12 mouse cellular contexts compared by ENCODE assay signal in the genomic region with DNA sequence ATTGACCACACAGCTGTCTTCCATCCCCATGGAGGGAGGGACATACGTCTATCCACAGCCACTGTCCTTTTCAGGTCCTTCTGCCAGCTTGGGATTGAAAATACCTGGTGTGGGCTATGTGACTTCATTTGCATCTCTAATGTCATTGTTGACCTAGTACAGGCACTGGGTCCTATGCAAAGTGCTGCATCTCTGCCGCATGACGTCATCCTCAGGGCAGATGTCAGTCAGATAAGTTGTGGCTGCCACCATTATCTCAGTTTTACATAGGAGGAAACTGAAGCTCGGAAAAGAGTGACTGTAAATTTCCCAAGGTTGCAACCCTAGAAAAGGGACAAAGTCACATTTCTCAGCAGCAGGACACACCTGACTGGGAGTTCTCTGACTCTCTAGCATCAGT.
DNase-seq lines count a peak whose midpoint lies in the region; ATAC-seq and TF ChIP-seq lines count a peak whose summit lies in the region.
"Had no signal": no experiment of that assay in that cellular context is flagged by ENCODE, and none has a peak within 500 bp of the region (broad histone marks: within the 10 kb centered on the region; RNA-seq: fewer than 3 reads in every experiment).

No protein-coding gene starts in this region.

- H3K9me3 ChIP-seq in midbrain, embryonic 10.5 days (replicated peaks), result no peaks in the 10 kb centered on the region
- H3K9me3 ChIP-seq in midbrain, postnatal 0 days (ENCODE audit: low read length), result no peaks in the 10 kb centered on the region
- no peaks in the 10 kb centered on the region for H3K9me3 ChIP-seq in forebrain, embryonic 16.5 days (ENCODE audit: control insufficient read depth, low read length)
- H3K9me3 ChIP-seq in neural tube, embryonic 13.5 days, result no peaks in the 10 kb centered on the region

- DNase-seq in midbrain, embryonic 10.5 days (ENCODE audit: low spot score), result no peak
- DNase-seq in midbrain, postnatal 0 days (ENCODE audit: low spot score), result no peak
- DNase-seq in R1 (ENCODE audit: low read depth, low spot score), result peak; percentile 37
- no peak for DNase-seq in thymus, adult 2 months
- DNase-seq in embryo, embryonic 11 days, result no peak
- DNase-seq: cerebellum, adult 8-10 months; heart, adult 11 months had no signal

- H3K36me3 ChIP-seq in midbrain, embryonic 10.5 days, result no peaks in the 10 kb centered on the region
- no peaks in the 10 kb centered on the region for H3K36me3 ChIP-seq in midbrain, postnatal 0 days (ENCODE audit: insufficient read depth, low read length)
- H3K36me3 ChIP-seq in forebrain, embryonic 16.5 days (ENCODE audit: control insufficient read depth, insufficient read depth), result no peaks in the 10 kb centered on the region
- no peaks in the 10 kb centered on the region for H3K36me3 ChIP-seq in neural tube, embryonic 13.5 days
- H3K36me3 ChIP-seq in thymus, adult 2 months (ENCODE audit: control insufficient read depth, insufficient read depth, low read length), result no peaks in the 10 kb centered on the region
- H3K36me3 ChIP-seq: midbrain, embryonic 12.5 days had no signal

- H3K27ac ChIP-seq in midbrain, embryonic 10.5 days (replicated peaks), result peak overlapping the region; percentile 61; the same call in 1 of the 2 replicates
- no peak overlapping the region for H3K27ac ChIP-seq in midbrain, postnatal 0 days (ENCODE audit: low read depth, low read length)
- 0 out of 2 replicates have a peak overlapping the region, but pooled peaks have one; percentile 39 for H3K27ac ChIP-seq in forebrain, embryonic 16.5 days (ENCODE audit: low read length)
- H3K27ac ChIP-seq in neural tube, embryonic 13.5 days (replicated peaks), result 0 out of 2 replicates have a peak overlapping the region, but pooled peaks have one; percentile 59
- H3K27ac ChIP-seq in thymus, adult 2 months (ENCODE audit: control insufficient read depth, insufficient read depth, low read length), result no peak overlapping the region
- H3K27ac ChIP-seq: hindbrain, postnatal 0 days; left cerebral cortex, adult 2 months; midbrain, embryonic 12.5 days had no signal

- H3K9ac ChIP-seq in midbrain, postnatal 0 days (replicated peaks; ENCODE audit: low read length, poor library complexity, severe bottlenecking), result no peak overlapping the region
- no peak overlapping the region for H3K9ac ChIP-seq in forebrain, embryonic 16.5 days (replicated peaks; ENCODE audit: low read depth, low read length)
- no peak overlapping the region for H3K9ac ChIP-seq in neural tube, embryonic 13.5 days
- H3K9ac ChIP-seq: midbrain, embryonic 12.5 days had no signal

- peaks cover 47% of the 10 kb centered on the region for H3K27me3 ChIP-seq in midbrain, embryonic 10.5 days (ENCODE audit: low read depth, poor library complexity, severe bottlenecking)
- no peaks in the 10 kb centered on the region for H3K27me3 ChIP-seq in midbrain, postnatal 0 days (ENCODE audit: insufficient read depth, low read length)
- H3K27me3 ChIP-seq in forebrain, embryonic 16.5 days (replicated peaks; ENCODE audit: control insufficient read depth, insufficient read depth, low read length), result no peaks in the 10 kb centered on the region
- H3K27me3 ChIP-seq in neural tube, embryonic 13.5 days, result no peaks in the 10 kb centered on the region
- H3K27me3 ChIP-seq in thymus, adult 2 months (ENCODE audit: control insufficient read depth, insufficient read depth, low read length), result no peaks in the 10 kb centered on the region

- no peak for TF ChIP-seq POLR2A in thymus, adult 2 months (IDR thresholded peaks at IDR 0.05; ENCODE audit: control insufficient read depth, extremely low read depth, insufficient read depth, low read length, poor library complexity)

- H3K4me3 ChIP-seq in midbrain, embryonic 10.5 days, result no peak overlapping the region
- H3K4me3 ChIP-seq in midbrain, postnatal 0 days (ENCODE audit: low read depth, low read length), result no peak overlapping the region
- H3K4me3 ChIP-seq in forebrain, embryonic 16.5 days (replicated peaks; ENCODE audit: low read length), result no peak overlapping the region
- no peak overlapping the region for H3K4me3 ChIP-seq in neural tube, embryonic 13.5 days
- no peak overlapping the region for H3K4me3 ChIP-seq in thymus, adult 2 months (ENCODE audit: control insufficient read depth, insufficient read depth, low read length)
- H3K4me3 ChIP-seq: left cerebral cortex, adult 2 months; midbrain, embryonic 12.5 days had no signal

- WGBS in midbrain, embryonic 10.5 days, result 79% methylated on average over 4 of the region's 4 CpGs
- WGBS in midbrain, postnatal 0 days, result 86% methylated on average over 4 of the region's 4 CpGs
- 35% methylated on average over 4 of the region's 4 CpGs for WGBS in forebrain, embryonic 16.5 days
- WGBS in neural tube, embryonic 13.5 days, result 62% methylated on average over 4 of the region's 4 CpGs
- WGBS in thymus, adult 2 months, result 89% methylated on average over 4 of the region's 4 CpGs

- H3K4me2 ChIP-seq in midbrain, postnatal 0 days (ENCODE audit: low read depth, low read length, poor library complexity, severe bottlenecking), result no peak overlapping the region
- H3K4me2 ChIP-seq in forebrain, embryonic 16.5 days (ENCODE audit: low read length), result no peak overlapping the region
- no peak overlapping the region for H3K4me2 ChIP-seq in neural tube, embryonic 13.5 days
- H3K4me2 ChIP-seq: midbrain, embryonic 12.5 days had no signal

- no peak for TF ChIP-seq CTCF in midbrain, postnatal 0 days (IDR thresholded peaks at IDR 0.05)
- no peak for TF ChIP-seq CTCF in thymus, adult 2 months (IDR thresholded peaks at IDR 0.05; ENCODE audit: borderline replicate concordance, control insufficient read depth, extremely low read depth, insufficient read depth, low read length, poor library complexity)

- H3K4me1 ChIP-seq in midbrain, embryonic 10.5 days, result peaks cover 59% of the 10 kb centered on the region
- no peaks in the 10 kb centered on the region for H3K4me1 ChIP-seq in midbrain, postnatal 0 days (ENCODE audit: insufficient read depth, low read length)
- peaks cover 14% of the 10 kb centered on the region for H3K4me1 ChIP-seq in forebrain, embryonic 16.5 days (replicated peaks; ENCODE audit: control insufficient read depth, insufficient read depth, low read length)
- H3K4me1 ChIP-seq in neural tube, embryonic 13.5 days (replicated peaks), result peaks cover 19% of the 10 kb centered on the region
- no peaks in the 10 kb centered on the region for H3K4me1 ChIP-seq in thymus, adult 2 months (replicated peaks; ENCODE audit: control insufficient read depth, insufficient read depth, low read length)

- ATAC-seq in midbrain, postnatal 0 days (ENCODE audit: low FRiP score), result no peak
- no peak for ATAC-seq in forebrain, embryonic 16.5 days
- ATAC-seq in neural tube, embryonic 13.5 days (ENCODE audit: low read depth), result no peak

Comparison
In these comparisons a context has a peak if more than half of its experiments do, and no peak if none do; other contexts are left out.
1. H3K27ac ChIP-seq: peak in midbrain, embryonic 10.5 days (single experiment), forebrain, embryonic 16.5 days (single experiment) and neural tube, embryonic 13.5 days (single experiment); none in midbrain, postnatal 0 days (single experiment) and thymus, adult 2 months (single experiment).